ENCODE assay signal across 9 mouse cellular contexts in the genomic region with DNA sequence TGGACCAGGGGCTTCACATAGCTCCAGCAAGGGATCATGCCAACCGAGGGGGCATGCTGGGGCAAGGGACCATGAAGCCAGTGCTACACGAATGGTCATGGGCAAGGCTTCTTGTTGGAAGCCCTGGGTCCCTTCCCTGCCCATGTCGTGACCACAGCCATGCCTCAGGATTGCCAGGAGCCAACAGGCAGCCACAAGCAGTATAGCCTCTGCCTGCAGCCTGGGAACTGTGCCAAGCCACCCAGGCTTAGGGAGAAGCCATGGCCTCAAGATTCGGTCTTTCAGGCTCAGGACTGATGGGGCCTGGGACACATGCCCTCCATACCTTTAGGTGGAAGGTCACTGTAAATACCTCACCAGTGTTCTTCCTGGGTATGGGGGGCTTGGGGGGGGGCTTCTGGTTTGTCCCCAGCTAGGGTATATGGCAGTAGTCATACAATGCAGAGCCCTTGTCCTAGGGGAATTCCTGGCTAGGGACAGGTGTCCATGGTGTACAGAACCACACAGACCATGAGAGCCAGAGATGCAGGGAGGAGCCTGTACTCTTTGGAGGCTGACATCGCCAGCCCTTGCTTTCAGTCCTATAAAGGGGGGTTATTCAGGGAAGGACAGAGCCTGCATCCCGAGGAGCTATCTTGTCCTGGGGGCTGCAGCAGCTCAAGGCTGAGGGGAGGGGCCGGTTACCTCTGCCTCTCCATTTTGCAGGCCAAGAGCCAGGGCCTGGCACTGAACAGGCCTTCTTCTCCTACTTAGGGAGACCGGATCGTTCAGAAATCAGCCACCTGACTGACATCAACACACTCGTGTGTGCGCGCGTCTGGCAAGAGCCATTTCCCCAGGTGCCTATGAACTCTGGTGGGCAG. TPM values are rescaled to one million over a fixed set of nuclear protein-coding genes. Genes with fewer than 3 reads are reported as not detected.
A peak's percentile ranks its signal among the peaks of the same experiment; 100 is the strongest.
DNase-seq lines count a peak whose midpoint lies in the region; ATAC-seq and TF ChIP-seq lines count a peak whose summit lies in the region.
"Had no signal": no experiment of that assay in that cellular context is flagged by ENCODE, and none has a peak within 500 bp of the region (broad histone marks: within the 10 kb centered on the region; RNA-seq: fewer than 3 reads in every experiment).

No protein-coding gene starts in this region.

- DNase-seq in heart, postnatal 0 days (ENCODE audit: low spot score) = no peak
- DNase-seq in heart, postnatal 25 days (ENCODE audit: low spot score) = no peak
- peak; percentile 4 for DNase-seq in 416B (ENCODE audit: low read depth)
- peak; percentile 58 for DNase-seq in brain, embryonic 14.5 days (ENCODE audit: low read depth)
- DNase-seq in hindbrain, postnatal 0 days (ENCODE audit: low spot score) = peak; percentile 59
- DNase-seq in urinary bladder, adult 2 months (ENCODE audit: low spot score) = no peak
- no peak for DNase-seq in left cerebral cortex, adult 8-10 months (ENCODE audit: low spot score in 2 of 2)
- no peak for DNase-seq in thymus, postnatal 0 days (ENCODE audit: low spot score)

- intact Hi-C loops in heart, postnatal 25 days (cut with DNase I) = no loop called here

- TF ChIP-seq CTCF in heart, postnatal 0 days (IDR thresholded peaks at IDR 0.05; ENCODE audit: low read depth) = no peak
- TF ChIP-seq CTCF in brain, embryonic 14.5 days (IDR thresholded peaks at IDR 0.05; ENCODE audit: borderline replicate concordance, extremely low read depth, insufficient read depth, insufficient read length) = no peak
- no peak for TF ChIP-seq CTCF in hindbrain, postnatal 0 days (IDR thresholded peaks at IDR 0.05; ENCODE audit: low read depth)

- ATAC-seq in heart, postnatal 0 days (ENCODE audit: insufficient read depth, low read depth) = no peak; the same call in 1 of the 2 replicates
- peak; percentile 20; the same call in 1 of the 2 replicates for ATAC-seq in hindbrain, postnatal 0 days

- no peak overlapping the region for H3K4me2 ChIP-seq in heart, postnatal 0 days (ENCODE audit: low read depth, low read length)
- H3K4me2 ChIP-seq in hindbrain, postnatal 0 days (ENCODE audit: low read depth, low read length) = no peak overlapping the region

- H3K27ac ChIP-seq in heart, postnatal 0 days (ENCODE audit: low read depth) = peak overlapping the region; percentile 32; the same call in 1 of the 2 replicates
- H3K27ac ChIP-seq in hindbrain, postnatal 0 days = no peak overlapping the region

- WGBS in heart, postnatal 0 days = 63% methylated on average over 13 of the region's 13 CpGs
- WGBS in hindbrain, postnatal 0 days = 54% methylated on average over 13 of the region's 13 CpGs

- H3K9me3 ChIP-seq in heart, postnatal 0 days (replicated peaks; ENCODE audit: control insufficient read depth, low read length) = no peaks in the 10 kb centered on the region
- H3K9me3 ChIP-seq in hindbrain, postnatal 0 days (ENCODE audit: low read length) = no peaks in the 10 kb centered on the region

- H3K4me1 ChIP-seq in heart, postnatal 0 days (ENCODE audit: control insufficient read depth, insufficient read depth) = peaks cover 40% of the 10 kb centered on the region
- peaks cover 6% of the 10 kb centered on the region; the same call in 1 of the 2 replicates for H3K4me1 ChIP-seq in hindbrain, postnatal 0 days (ENCODE audit: insufficient read depth, low read length)

- no peak for TF ChIP-seq POLR2A in brain, embryonic 14.5 days (IDR thresholded peaks at IDR 0.05; ENCODE audit: borderline replicate concordance, extremely low read depth, insufficient read depth, insufficient read length, poor library complexity, severe bottlenecking)

- H3K9ac ChIP-seq in heart, postnatal 0 days (replicated peaks; ENCODE audit: low read depth, low read length) = no peak overlapping the region
- no peak overlapping the region for H3K9ac ChIP-seq in hindbrain, postnatal 0 days (replicated peaks; ENCODE audit: low read length)

- H3K27me3 ChIP-seq in heart, postnatal 0 days (ENCODE audit: control insufficient read depth, insufficient read depth, low read length) = no peaks in the 10 kb centered on the region
- no peaks in the 10 kb centered on the region for H3K27me3 ChIP-seq in hindbrain, postnatal 0 days (ENCODE audit: insufficient read depth, low read length)

- no peak overlapping the region for H3K4me3 ChIP-seq in heart, postnatal 0 days (ENCODE audit: low read depth, low read length)
- no peak overlapping the region for H3K4me3 ChIP-seq in hindbrain, postnatal 0 days (ENCODE audit: low read length)
- H3K4me3 ChIP-seq: megakaryocyte, embryonic 14.5 days had no signal

- no peak for TF ChIP-seq EP300 in heart, postnatal 0 days (IDR thresholded peaks at IDR 0.05; ENCODE audit: low read depth)

- H3K36me3 ChIP-seq in heart, postnatal 0 days (replicated peaks; ENCODE audit: control insufficient read depth, insufficient read depth, low read length) = no peaks in the 10 kb centered on the region
- H3K36me3 ChIP-seq in hindbrain, postnatal 0 days (ENCODE audit: insufficient read depth, low read length) = no peaks in the 10 kb centered on the region

RNA-seq across cellular contexts. Expression of gene Ablim2, which starts 15.8 kb away (rescaled TPM):
- total RNA-seq in heart, postnatal 0 days (2014; rRNA removed; ENCODE audit: low replicate concordance) = 10.9 and 22.1 TPM in 2 replicates
- 8.3 and 8.8 TPM in 2 replicates for polyA plus RNA-seq in heart, postnatal 0 days (2015; fragmentation: Nextera tagmentation; extraction: Ambion mirVana)
- 10 to 100 TPM; 14.9 to 16.0 TPM for total RNA-seq in heart, postnatal 25 days (2021)
- 10.7 and 19.6 TPM in 2 replicates for polyA plus RNA-seq in brain, embryonic 14.5 days (2012; rRNA removed)
- 35.7 and 44.6 TPM in 2 replicates for total RNA-seq in hindbrain, postnatal 0 days (2014; rRNA removed)
- 26.3 and 30.0 TPM in 2 replicates for polyA plus RNA-seq in hindbrain, postnatal 0 days (2015; fragmentation: Nextera tagmentation; extraction: Ambion mirVana)
- polyA plus RNA-seq in urinary bladder, adult 2 months (2012; rRNA removed) = 3.7 and 4.4 TPM in 2 replicates
- 100 to 1,000 TPM; 168 to 199 (median 195) TPM for total RNA-seq in left cerebral cortex, adult 8-10 months (2022)
- 0.74 and 0.91 TPM in 2 replicates for polyA plus RNA-seq in thymus, postnatal 0 days (2015; fragmentation: Nextera tagmentation; extraction: Ambion mirVana)

RNA-seq across cellular contexts. Expression of gene Sh3tc1, which starts 33.7 kb away (rescaled TPM):
- 11.4 and 15.2 TPM in 2 replicates for total RNA-seq in heart, postnatal 0 days (2014; rRNA removed; ENCODE audit: low replicate concordance)
- polyA plus RNA-seq in heart, postnatal 0 days (2015; fragmentation: Nextera tagmentation; extraction: Ambion mirVana) = 6.8 and 9.4 TPM in 2 replicates
- total RNA-seq in heart, postnatal 25 days (2021) = 10 to 100 TPM in 1 of 2 experiments, 1 to 10 TPM in 1; 9.7 to 10.5 TPM
- polyA plus RNA-seq in brain, embryonic 14.5 days (2012; rRNA removed) = 1.2 and 1.8 TPM in 2 replicates
- total RNA-seq in hindbrain, postnatal 0 days (2014; rRNA removed) = 2.8 and 4.1 TPM in 2 replicates
- polyA plus RNA-seq in hindbrain, postnatal 0 days (2015; fragmentation: Nextera tagmentation; extraction: Ambion mirVana) = 1.8 and 2.0 TPM in 2 replicates
- polyA plus RNA-seq in urinary bladder, adult 2 months (2012; rRNA removed) = 2.4 and 3.2 TPM in 2 replicates
- 1 to 10 TPM; 1.6 to 5.9 (median 3.3) TPM for total RNA-seq in left cerebral cortex, adult 8-10 months (2022)
- polyA plus RNA-seq in thymus, postnatal 0 days (2015; fragmentation: Nextera tagmentation; extraction: Ambion mirVana) = 2.1 and 2.2 TPM in 2 replicates

Comparison
In these comparisons a context has a peak if more than half of its experiments do, and no peak if none do; other contexts are left out.
1. DNase-seq: peak in 416B (single experiment), brain, embryonic 14.5 days (single experiment) and hindbrain, postnatal 0 days (single experiment); none in heart, postnatal 0 days (single experiment), heart, postnatal 25 days (single experiment), urinary bladder, adult 2 months (single experiment), left cerebral cortex, adult 8-10 months (0 of 2) and thymus, postnatal 0 days (single experiment).